Comparison of ENCODE assay signal across 27 mouse cellular contexts in the genomic region with DNA sequence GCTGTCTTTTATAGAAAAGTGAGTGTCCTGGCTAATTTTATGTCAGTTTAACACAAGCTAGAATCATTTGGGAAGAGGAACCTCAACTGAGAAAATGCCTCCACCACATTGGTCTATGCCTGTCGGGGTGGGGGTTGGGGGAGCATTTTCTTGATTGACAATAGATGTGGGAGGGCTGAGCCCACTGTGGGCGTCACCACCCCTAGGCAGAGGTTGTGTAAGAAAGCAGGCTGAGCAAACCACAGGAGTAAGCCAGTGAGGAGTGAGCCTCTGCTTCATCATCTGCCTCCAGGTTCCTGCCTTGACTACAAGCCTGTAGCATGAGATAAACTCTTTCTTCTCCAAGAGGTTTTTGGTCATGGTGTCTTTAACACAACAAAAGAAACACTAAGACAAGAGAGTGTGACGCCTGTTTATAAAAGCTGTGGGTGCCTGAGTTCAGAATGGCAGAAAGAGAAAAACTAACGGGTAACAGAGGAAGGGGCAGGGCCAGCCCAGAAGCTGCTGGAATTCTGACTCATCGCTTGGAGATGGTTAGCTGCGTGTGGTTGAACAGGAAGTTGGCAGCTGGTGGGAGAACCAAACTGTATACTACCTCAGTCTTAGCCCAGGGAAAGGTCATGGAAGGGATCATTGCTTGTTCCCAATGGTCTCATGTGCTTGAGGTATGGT. TPM values are rescaled to one million over a fixed set of nuclear protein-coding genes. Genes with fewer than 3 reads are reported as not detected.
DNase-seq lines count a peak whose midpoint lies in the region; ATAC-seq lines count a peak whose summit lies in the region.
"Had no signal": no experiment of that assay in that cellular context is flagged by ENCODE, and none has a peak within 500 bp of the region (broad histone marks: within the 10 kb centered on the region; RNA-seq: fewer than 3 reads in every experiment).

No protein-coding gene starts in this region.

- H3K4me2 ChIP-seq in heart, embryonic 12.5 days: no peak overlapping the region
- H3K4me2 ChIP-seq: forebrain, embryonic 13.5 days; kidney, embryonic 15.5 days; liver, embryonic 15.5 days; midbrain, embryonic 12.5 days had no signal

- no peaks in the 10 kb centered on the region for H3K27me3 ChIP-seq in heart, embryonic 12.5 days (replicated peaks)
- no peaks in the 10 kb centered on the region for H3K27me3 ChIP-seq in limb, embryonic 10.5 days (ENCODE audit: low read depth, poor library complexity, severe bottlenecking)
- H3K27me3 ChIP-seq: forebrain, embryonic 13.5 days; kidney, embryonic 15.5 days; liver, embryonic 15.5 days; midbrain, embryonic 12.5 days had no signal

- no peaks in the 10 kb centered on the region for H3K4me1 ChIP-seq in heart, embryonic 12.5 days (replicated peaks)
- H3K4me1 ChIP-seq in limb, embryonic 10.5 days: no peaks in the 10 kb centered on the region
- H3K4me1 ChIP-seq: embryonic facial prominence, embryonic 10.5 days; forebrain, embryonic 13.5 days; kidney, embryonic 15.5 days; liver, embryonic 15.5 days; midbrain, embryonic 12.5 days had no signal

- no peak overlapping the region for H3K9ac ChIP-seq in heart, embryonic 12.5 days
- H3K9ac ChIP-seq: forebrain, embryonic 13.5 days; kidney, embryonic 15.5 days; liver, embryonic 15.5 days; midbrain, embryonic 12.5 days had no signal

- ATAC-seq in heart, embryonic 12.5 days (ENCODE audit: insufficient number of reproducible peaks, low FRiP score): no peak
- ATAC-seq: forebrain, embryonic 13.5 days; hindbrain, postnatal 0 days; intestine, postnatal 0 days had no signal

- no peaks in the 10 kb centered on the region for H3K36me3 ChIP-seq in heart, embryonic 12.5 days
- no peaks in the 10 kb centered on the region for H3K36me3 ChIP-seq in limb, embryonic 10.5 days
- H3K36me3 ChIP-seq: embryonic facial prominence, embryonic 10.5 days; kidney, embryonic 15.5 days; liver, embryonic 15.5 days; midbrain, embryonic 12.5 days had no signal

- no peaks in the 10 kb centered on the region for H3K9me3 ChIP-seq in heart, embryonic 12.5 days (replicated peaks)
- no peaks in the 10 kb centered on the region for H3K9me3 ChIP-seq in limb, embryonic 10.5 days (replicated peaks)
- H3K9me3 ChIP-seq: embryonic facial prominence, embryonic 10.5 days; forebrain, embryonic 13.5 days; kidney, embryonic 15.5 days; liver, embryonic 15.5 days; midbrain, embryonic 12.5 days had no signal

- H3K4me3 ChIP-seq in heart, embryonic 12.5 days: no peak overlapping the region
- no peak overlapping the region for H3K4me3 ChIP-seq in limb, embryonic 10.5 days
- H3K4me3 ChIP-seq: embryonic facial prominence, embryonic 10.5 days; forebrain, embryonic 13.5 days; kidney, embryonic 15.5 days; liver, embryonic 15.5 days; midbrain, embryonic 12.5 days had no signal

- no peak overlapping the region for H3K27ac ChIP-seq in heart, embryonic 12.5 days (ENCODE audit: poor library complexity, severe bottlenecking)
- no peak overlapping the region for H3K27ac ChIP-seq in limb, embryonic 10.5 days
- H3K27ac ChIP-seq: embryonic facial prominence, embryonic 10.5 days; forebrain, embryonic 13.5 days; hindbrain, postnatal 0 days; kidney, embryonic 15.5 days; liver, embryonic 15.5 days; midbrain, embryonic 12.5 days had no signal

- intact Hi-C loops in left cerebral cortex, postnatal 4 days (cut with DNase I): no loop called here

- WGBS in heart, embryonic 12.5 days: 57% methylated on average over 6 of the region's 6 CpGs
- WGBS in limb, embryonic 10.5 days: 83% methylated on average over 6 of the region's 6 CpGs

- DNase-seq in heart, adult 11 months: peak; percentile 81
- DNase-seq in 416B (ENCODE audit: low read depth) (peak; percentile 86), R1 (ENCODE audit: low read depth, low spot score) (peak; percentile 30)
- peak; percentile 55 for DNase-seq in fibroblast of lung, adult 2 months (ENCODE audit: low read depth)
- DNase-seq in urinary bladder, adult 18-20 months (ENCODE audit: low spot score in 2 of 2): no peak
- no peak for DNase-seq in left cerebral cortex, postnatal 4 days
- no peak for DNase-seq in limb, embryonic 10.5 days (ENCODE audit: low spot score)
- DNase-seq: adrenal gland, postnatal 36 days; cerebellum, adult 8-10 months; lung, postnatal 14 days; right cerebral cortex, postnatal 25 days; thymus, postnatal 36 days had no signal

RNA-seq across cellular contexts. Expression of a gene that starts 17.5 kb away (rescaled TPM):
- not detected in 2 replicates for polyA plus RNA-seq in heart, embryonic 12.5 days (2016; fragmentation: Nextera tagmentation; extraction: Ambion mirVana)
- total RNA-seq in left cerebral cortex, postnatal 4 days (2021): 1 to 10 TPM; 1.3 to 1.7 TPM
- polyA plus RNA-seq in limb, embryonic 10.5 days (2016; fragmentation: Nextera tagmentation; extraction: Ambion mirVana): not detected in 2 replicates
- total RNA-seq: gastrocnemius, adult 8-10 months; heart, adult 8-10 months; hematopoietic stem cell, adult 5-6 weeks had no signal
- polyA plus RNA-seq: embryonic facial prominence, embryonic 10.5 days; forebrain, embryonic 13.5 days; heart, embryonic 16.5 days; intestine, postnatal 0 days; kidney, embryonic 15.5 days; liver, embryonic 15.5 days; midbrain, embryonic 12.5 days had no signal

RNA-seq across cellular contexts. Expression of a gene that starts 42.1 kb away (rescaled TPM):
- 0.06 TPM in 1 of 2 replicates, not detected in the other for polyA plus RNA-seq in heart, embryonic 12.5 days (2016; fragmentation: Nextera tagmentation; extraction: Ambion mirVana)
- total RNA-seq in left cerebral cortex, postnatal 4 days (2021): 10 to 100 TPM; 51.6 to 56.9 TPM
- not detected in 2 replicates for polyA plus RNA-seq in limb, embryonic 10.5 days (2016; fragmentation: Nextera tagmentation; extraction: Ambion mirVana)
- total RNA-seq: adrenal gland, postnatal 36 days; heart, adult 8-10 months; hematopoietic stem cell, adult 5-6 weeks had no signal
- polyA plus RNA-seq: intestine, postnatal 0 days; kidney, embryonic 15.5 days; liver, embryonic 15.5 days had no signal

RNA-seq across cellular contexts. Expression of a gene that starts 46.0 kb away (rescaled TPM):
- 56.9 and 60.3 TPM in 2 replicates for polyA plus RNA-seq in heart, embryonic 12.5 days (2016; fragmentation: Nextera tagmentation; extraction: Ambion mirVana)
- under 1 TPM; 0.12 to 0.30 TPM for total RNA-seq in left cerebral cortex, postnatal 4 days (2021)
- polyA plus RNA-seq in limb, embryonic 10.5 days (2016; fragmentation: Nextera tagmentation; extraction: Ambion mirVana): 0.11 and 0.18 TPM in 2 replicates
- total RNA-seq: adrenal gland, postnatal 36 days; gastrocnemius, adult 8-10 months; hematopoietic stem cell, adult 5-6 weeks; hindbrain, postnatal 0 days; layer of hippocampus, postnatal 25 days had no signal
- polyA plus RNA-seq: embryonic facial prominence, embryonic 10.5 days; forebrain, embryonic 13.5 days; frontal cortex, adult 2 months; hindbrain, postnatal 0 days; intestine, postnatal 0 days; liver, embryonic 15.5 days; midbrain, embryonic 12.5 days; neural tube, embryonic 14.5 days had no signal

Comparison
In these comparisons a context has a peak if more than half of its experiments do, and no peak if none do; other contexts are left out.
1. DNase-seq: peak in heart, adult 11 months (single experiment), 416B (single experiment), R1 (single experiment) and fibroblast of lung, adult 2 months (single experiment); none in urinary bladder, adult 18-20 months (0 of 2), left cerebral cortex, postnatal 4 days (single experiment) and limb, embryonic 10.5 days (single experiment).
2. RNA of a gene that starts 46.0 kb away (polyA plus RNA-seq): 56.9 to 60.3 TPM in heart, embryonic 12.5 days; 0.11 to 0.18 TPM in limb, embryonic 10.5 days; every median in the first group is over 10 times any median in the second.